Mouse (Mus musculus): Measurements from ENCODE around the gene Ehhadh.

DNA sequence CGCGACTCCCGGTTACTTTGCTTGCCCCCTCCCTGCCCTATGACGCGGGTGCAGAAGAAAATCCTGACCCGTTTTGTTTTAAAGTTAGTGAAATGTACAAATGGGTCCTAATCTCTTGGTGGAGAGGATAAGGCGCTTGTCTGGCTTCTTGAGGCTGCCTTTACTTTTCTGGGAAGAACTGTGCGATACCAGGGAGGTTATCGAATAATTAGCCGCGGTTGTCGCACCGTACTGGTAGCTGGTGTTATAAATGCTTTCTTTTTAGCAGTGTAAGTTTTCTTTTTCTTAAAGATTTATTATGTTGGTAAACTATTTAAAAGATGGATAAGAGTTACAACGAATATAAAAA, 7.1 kb upstream of the Ehhadh start:
- TF ChIP-seq CTCF (IDR thresholded peaks at IDR 0.05; ENCODE audit: low read depth, low read length) = no peak
- no peak for TF ChIP-seq GATA1 (IDR thresholded peaks at IDR 0.05; ENCODE audit: borderline replicate concordance, low read length)
- no peak for TF ChIP-seq TAL1 (conservative IDR thresholded peaks at IDR 0.05; ENCODE audit: low read depth, low read length)
- no peak for TF ChIP-seq POLR2AphosphoS5 (IDR thresholded peaks at IDR 0.05; ENCODE audit: insufficient replicate concordance, low read depth, low read length)
- TF ChIP-seq GATA2 (IDR thresholded peaks at IDR 0.05; ENCODE audit: borderline replicate concordance, low read depth, low read length) = no peak
